Mouse (Mus musculus) intestine, embryonic 16.5 days (tissue): ENCODE data around the gene Rassf3. TPM values are rescaled to one million over a fixed set of nuclear protein-coding genes. Genes with fewer than 3 reads are reported as not detected.

Experiments used
- ATAC-seq: fragments of 200-750 bp; cut with Nextera tagmentation; 2 replicates; pipeline ENCODE4 v1.8.0; 2017; ENCODE audit warnings: moderate TSS enrichment, moderate library complexity
- H3K27ac ChIP-seq: fragments of 300-500 bp; sonication (generic); 2 replicates; pipeline ENCODE4 v1.5.1; 2014; ENCODE audit warnings: mild to moderate bottlenecking, low read length
- H3K27me3 ChIP-seq: fragments of 300-500 bp; sonication (generic); replicated peaks from 2 replicates; pipeline ENCODE4 v1.6.1; 2014; ENCODE audit warnings: low read length, control low read depth, mixed read lengths; ENCODE audit not compliant: control insufficient read depth, insufficient read depth
- H3K36me3 ChIP-seq: fragments of 300-500 bp; sonication (generic); 2 replicates; pipeline ENCODE4 v1.6.1; 2014; ENCODE audit warnings: low read length, control low read depth; ENCODE audit not compliant: control insufficient read depth, insufficient read depth
- H3K4me1 ChIP-seq: fragments of 300-500 bp; sonication (generic); 2 replicates; pipeline ENCODE4 v1.6.1; 2014; ENCODE audit warnings: low read length, control low read depth, mixed read lengths; ENCODE audit not compliant: control insufficient read depth, insufficient read depth
- H3K4me2 ChIP-seq: fragments of 300-500 bp; sonication (generic); 2 replicates; pipeline ENCODE4 v1.6.1; 2014; ENCODE audit warnings: low read depth, low read length, control low read depth
- H3K4me3 ChIP-seq: fragments of 300-500 bp; sonication (generic); 2 replicates; pipeline ENCODE4 v1.5.1; 2014; ENCODE audit warnings: mild to moderate bottlenecking, low read length
- H3K9ac ChIP-seq: fragments of 300-500 bp; sonication (generic); 2 replicates; pipeline ENCODE4 v1.6.1; 2014; ENCODE audit warnings: low read depth, low read length
- H3K9me3 ChIP-seq: fragments of 300-500 bp; sonication (generic); 2 replicates; pipeline ENCODE4 v1.6.1; 2016; ENCODE audit warnings: low read length, control low read depth; ENCODE audit not compliant: control insufficient read depth
- WGBS: fragments of 180-500 bp; shearing (Covaris S2); extraction: QIAGEN DNeasy Blood & Tissue Kit; methylation state at CpG from one replicate; pipeline ENCODE4 v1.1.7; 2014; 5-methylcytosine and 5-hydroxymethylcytosine counted together
- polyA plus RNA-seq: library from polyadenylated mRNA; unstranded; fragments of >200 nt; fragmentation: Nextera tagmentation; extraction: Ambion mirVana; gene quantifications from 2 replicates; pipeline ENCODE4 v1.2.1, GENCODE M21; 2015

The Rassf3 gene
- polyA plus RNA-seq, 1 experiment from 2014 or later = 15.7 TPM

- H3K4me1 ChIP-seq = peaks cover 2% of the 10 kb centered on the region; the same call in 1 of the 2 replicates
- H3K9me3 ChIP-seq = no peaks in the 10 kb centered on the region
- ATAC-seq = peak; percentile 76
- no peak overlapping the region for H3K4me3 ChIP-seq
- peak overlapping the region; percentile 4; the same call in 1 of the 2 replicates for H3K4me2 ChIP-seq
- H3K27me3 ChIP-seq = no peaks in the 10 kb centered on the region
- 55% methylated on average over 7 of the region's 7 CpGs for WGBS
- no peaks in the 10 kb centered on the region for H3K36me3 ChIP-seq
- H3K9ac ChIP-seq = no peak overlapping the region
- peak overlapping the region; percentile 70 for H3K27ac ChIP-seq
These were observed 16.6 kb upstream of the Rassf3 start for GRCm38 (mm10) chr10:121492608-121493315.

- peaks cover 2% of the 10 kb centered on the region; the same call in 1 of the 2 replicates for H3K4me1 ChIP-seq
- no peak overlapping the region for H3K4me2 ChIP-seq
- H3K36me3 ChIP-seq = no peaks in the 10 kb centered on the region
- no peak overlapping the region for H3K4me3 ChIP-seq
- 88% methylated on average over 6 of the region's 6 CpGs for WGBS
- H3K27me3 ChIP-seq = no peaks in the 10 kb centered on the region
- no peak overlapping the region for H3K27ac ChIP-seq
- H3K9me3 ChIP-seq = no peaks in the 10 kb centered on the region
- H3K9ac ChIP-seq = no peak overlapping the region
- no peak for ATAC-seq
These were observed 13.8 kb upstream of the Rassf3 start for GRCm38 (mm10) chr10:121489941-121490340.

DNA sequence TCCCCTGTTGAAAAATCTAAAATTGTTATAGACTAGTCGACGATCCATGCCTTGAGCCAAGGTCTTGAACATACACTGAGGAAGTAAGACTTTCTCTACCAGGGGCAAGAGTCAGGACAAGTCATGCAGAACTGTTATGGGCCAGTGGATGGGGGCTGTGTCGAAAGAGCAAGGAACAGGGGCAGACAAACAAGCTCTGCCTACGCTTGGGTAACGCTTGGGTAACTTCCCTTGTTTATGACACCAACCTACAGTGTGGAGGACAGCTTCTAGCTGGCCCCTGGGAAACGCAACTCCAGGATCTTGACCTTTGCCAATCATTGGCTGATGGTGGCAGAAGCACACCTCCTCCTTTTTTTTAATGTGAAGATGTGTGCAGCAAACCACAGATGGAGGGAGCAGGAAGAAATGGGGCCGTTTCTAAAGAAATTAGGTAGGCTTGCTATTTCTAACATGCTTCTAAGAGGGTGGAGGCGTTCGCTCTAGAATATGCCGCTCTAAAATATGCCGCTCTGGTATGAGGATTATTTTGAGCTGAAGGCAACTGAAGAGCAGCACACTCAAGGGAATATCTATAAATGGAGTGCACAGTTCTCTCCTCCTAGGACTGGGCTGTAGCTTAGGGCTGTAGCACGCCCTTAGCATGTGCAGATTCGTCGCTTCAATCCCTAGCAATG lies 12.6 kb upstream of the Rassf3 start:
- no peak overlapping the region for H3K27ac ChIP-seq
- no peak for ATAC-seq
- WGBS = 83% methylated on average over 14 of the region's 14 CpGs
- no peak overlapping the region for H3K4me2 ChIP-seq
- no peaks in the 10 kb centered on the region for H3K4me1 ChIP-seq
- H3K4me3 ChIP-seq = no peak overlapping the region
- no peaks in the 10 kb centered on the region for H3K27me3 ChIP-seq
- no peak overlapping the region for H3K9ac ChIP-seq
- no peaks in the 10 kb centered on the region for H3K36me3 ChIP-seq
- no peaks in the 10 kb centered on the region for H3K9me3 ChIP-seq

DNA sequence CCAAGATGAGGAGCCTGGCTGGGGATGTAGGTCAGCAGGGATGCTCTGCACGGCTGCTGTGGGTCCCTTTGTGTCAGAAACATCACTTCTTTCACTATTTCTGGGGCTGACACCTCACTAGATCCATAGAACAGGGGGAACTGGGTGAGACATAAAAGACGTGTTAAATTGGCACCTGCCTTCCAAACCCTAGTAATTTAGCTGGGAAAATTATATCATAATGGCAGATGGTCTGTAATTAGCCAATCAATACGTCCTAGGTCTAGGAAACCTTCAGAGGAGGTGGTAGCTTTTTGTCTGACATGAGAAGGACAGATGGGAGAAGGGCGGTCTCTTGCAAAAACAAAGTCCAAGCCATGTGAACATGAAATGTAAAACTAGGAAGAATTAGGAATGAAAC lies 11.6 kb upstream of the Rassf3 start:
- WGBS = 72% methylated on average over 4 of the region's 4 CpGs
- H3K27me3 ChIP-seq = no peaks in the 10 kb centered on the region
- no peak overlapping the region for H3K27ac ChIP-seq
- no peak overlapping the region for H3K4me3 ChIP-seq
- no peak for ATAC-seq
- no peak overlapping the region for H3K9ac ChIP-seq
- H3K36me3 ChIP-seq = no peaks in the 10 kb centered on the region
- H3K4me1 ChIP-seq = no peaks in the 10 kb centered on the region
- no peak overlapping the region for H3K4me2 ChIP-seq
- no peaks in the 10 kb centered on the region for H3K9me3 ChIP-seq

DNA sequence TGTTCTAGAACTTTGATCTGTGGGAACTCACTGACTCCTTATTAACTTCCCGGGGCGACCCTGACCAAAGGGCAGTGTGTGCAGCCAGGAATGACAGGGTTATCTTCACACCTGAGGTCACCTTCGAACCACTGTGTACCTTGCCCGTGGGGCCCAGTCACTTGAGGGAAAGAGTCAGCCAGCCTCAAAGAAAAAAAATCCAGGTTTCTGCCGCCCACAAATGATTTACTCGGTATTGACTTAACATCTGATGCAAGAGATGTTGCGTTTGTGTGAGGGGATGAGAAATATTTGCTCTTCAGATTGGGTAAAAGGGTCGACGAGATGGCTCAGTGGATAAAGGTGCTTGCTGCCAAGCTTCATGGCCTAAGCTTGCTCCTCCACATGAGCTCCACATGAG lies 10.2 kb upstream of the Rassf3 start:
- Histone ChIP-seq H3K27ac (peak overlapping the region; percentile 31), H3K9me3 (no peaks in the 10 kb centered on the region), H3K4me3 (no peak overlapping the region), H3K4me1 (no peaks in the 10 kb centered on the region), H3K9ac (no peak overlapping the region), H3K36me3 (no peaks in the 10 kb centered on the region), H3K4me2 (no peak overlapping the region), H3K27me3 (no peaks in the 10 kb centered on the region)
- WGBS = 53% methylated on average over 9 of the region's 9 CpGs
- peak; percentile 94 for ATAC-seq

GRCm38 (mm10) chr10:121483364-121483763 lies 7.2 kb upstream of the Rassf3 start:
- no peak for ATAC-seq
- Histone ChIP-seq H3K27ac (no peak overlapping the region), H3K9me3 (no peaks in the 10 kb centered on the region), H3K36me3 (no peaks in the 10 kb centered on the region), H3K4me3 (no peak overlapping the region), H3K4me2 (no peak overlapping the region), H3K9ac (no peak overlapping the region), H3K4me1 (no peaks in the 10 kb centered on the region), H3K27me3 (no peaks in the 10 kb centered on the region)
- 82% methylated on average over 1 of the region's 1 CpGs for WGBS

GRCm38 (mm10) chr10:121481141-121481540 lies 5.0 kb upstream of the Rassf3 start:
- Histone ChIP-seq H3K9ac (no peak overlapping the region), H3K36me3 (no peaks in the 10 kb centered on the region), H3K27me3 (no peaks in the 10 kb centered on the region), H3K27ac (no peak overlapping the region), H3K4me2 (no peak overlapping the region), H3K4me3 (no peak overlapping the region), H3K9me3 (no peaks in the 10 kb centered on the region), H3K4me1 (no peaks in the 10 kb centered on the region; the same call in 1 of the 2 replicates)
- 83% methylated on average over 10 of the region's 10 CpGs for WGBS
- no peak for ATAC-seq

- Histone ChIP-seq H3K27ac (no peak overlapping the region), H3K27me3 (no peaks in the 10 kb centered on the region), H3K4me3 (no peak overlapping the region), H3K4me1 (no peaks in the 10 kb centered on the region; the same call in 1 of the 2 replicates), H3K4me2 (no peak overlapping the region), H3K36me3 (no peaks in the 10 kb centered on the region), H3K9me3 (no peaks in the 10 kb centered on the region), H3K9ac (no peak overlapping the region)
- no peak for ATAC-seq
- 93% methylated on average over 1 of the region's 1 CpGs for WGBS
These were observed 3.8 kb upstream of the Rassf3 start for GRCm38 (mm10) chr10:121479987-121480386.

DNA sequence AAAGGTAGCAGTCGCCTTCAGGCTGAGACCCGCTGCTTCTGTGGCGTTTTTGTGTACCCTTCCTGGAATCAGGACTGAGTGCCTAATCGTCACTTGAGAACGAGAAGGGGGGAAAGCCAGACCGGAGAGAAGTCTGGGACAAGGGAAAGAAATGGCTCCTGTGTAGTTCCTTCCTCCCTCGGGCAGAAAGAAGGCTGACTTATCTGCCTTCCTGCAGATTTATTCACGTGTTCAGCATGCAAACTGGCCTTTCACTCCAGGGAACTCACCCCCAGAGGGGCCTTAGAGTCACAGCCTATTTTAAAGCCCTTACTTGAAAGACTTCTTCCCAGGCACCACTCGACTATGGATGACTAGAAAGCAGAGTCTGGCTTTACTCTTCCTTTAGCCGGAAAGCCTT lies 1.3 kb upstream of the Rassf3 start:
- no peak for ATAC-seq
- Histone ChIP-seq H3K36me3 (no peaks in the 10 kb centered on the region), H3K9ac (no peak overlapping the region), H3K27ac (0 out of 2 replicates have a peak overlapping the region, but pooled peaks have one; percentile 6), H3K27me3 (no peaks in the 10 kb centered on the region), H3K4me1 (peaks cover 23% of the 10 kb centered on the region), H3K4me3 (no peak overlapping the region), H3K4me2 (peak overlapping the region; percentile 72; the same call in 1 of the 2 replicates), H3K9me3 (no peaks in the 10 kb centered on the region)
- WGBS = 29% methylated on average over 10 of the region's 10 CpGs
